Mouse (Mus musculus): ENCODE results near the gene Gm28048.

Gm28048 gene

GRCm38 (mm10) chr11:22809465-22810096 lies 172.3 kb downstream of the Gm28048 start:
- no peak for DNase-seq (ENCODE audit: low spot score in 2 of 2)

DNA sequence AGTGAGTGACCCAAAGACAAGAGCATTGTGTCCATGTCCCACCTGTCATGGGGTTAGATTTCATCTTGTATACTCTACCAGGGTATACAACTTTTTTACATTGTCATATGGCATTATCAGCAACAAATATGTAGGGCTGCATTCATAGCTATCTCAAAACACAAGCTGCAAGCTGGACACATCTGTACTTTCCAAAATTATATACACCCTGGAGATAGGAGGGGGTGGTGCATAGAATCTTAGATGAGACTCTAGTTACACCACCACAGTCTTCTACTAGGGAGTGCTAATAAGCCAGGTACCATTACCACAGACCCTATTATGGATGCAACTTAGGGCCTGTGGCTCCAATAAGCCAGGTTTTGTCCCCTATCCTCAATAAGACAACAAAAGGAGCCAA lies 173.8 kb downstream of the Gm28048 start:
- no peak for DNase-seq (ENCODE audit: low spot score in 2 of 2)

DNA sequence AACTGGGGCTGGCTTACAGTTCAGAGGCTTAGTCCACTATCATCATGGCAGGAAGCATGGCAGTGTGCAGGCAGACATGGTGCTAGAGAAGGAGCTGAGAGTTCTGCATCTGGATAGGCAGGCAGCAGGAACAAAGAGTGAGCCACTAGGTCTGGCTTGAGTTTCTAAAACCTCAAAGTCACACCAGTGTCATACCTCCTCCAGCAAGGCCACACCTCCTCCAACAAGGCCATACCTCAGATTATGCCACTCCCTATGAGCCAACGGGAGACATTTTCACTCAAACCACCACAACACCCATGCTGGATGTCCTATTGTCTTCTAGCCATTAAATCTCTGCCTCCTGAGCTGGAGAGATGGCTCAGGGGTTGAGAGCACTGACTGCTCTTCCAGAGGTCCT lies 176.7 kb downstream of the Gm28048 start:
- no peak for DNase-seq (ENCODE audit: low spot score in 2 of 2)

DNA sequence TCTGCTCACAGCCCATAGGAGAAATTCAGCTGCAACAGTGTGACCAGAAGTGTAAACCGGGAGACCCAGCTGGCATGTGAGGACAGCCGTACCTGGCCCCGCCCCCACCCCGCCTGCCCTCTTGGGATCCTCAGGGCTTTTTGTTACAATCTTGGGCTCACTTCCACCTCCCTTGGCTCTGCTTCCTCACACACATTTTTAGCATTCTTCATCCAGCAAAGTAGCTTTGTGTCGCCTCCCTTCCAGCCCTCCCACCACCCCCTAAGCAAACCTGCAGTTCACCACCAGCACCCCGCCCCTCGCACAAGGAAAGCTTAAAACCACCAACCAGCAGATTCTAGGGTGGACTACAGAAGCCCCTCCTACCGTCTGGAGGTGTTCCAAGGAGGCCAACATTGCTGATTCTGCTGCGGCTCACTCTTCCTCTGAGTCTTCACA lies 181.9 kb downstream of the Gm28048 start:
- DNase-seq (ENCODE audit: low spot score in 2 of 2) = peak in 1 of 2 experiments; percentile 4

GRCm38 (mm10) chr11:22798916-22799315 lies 183.0 kb downstream of the Gm28048 start:
- no peak for DNase-seq (ENCODE audit: low spot score in 2 of 2)

DNA sequence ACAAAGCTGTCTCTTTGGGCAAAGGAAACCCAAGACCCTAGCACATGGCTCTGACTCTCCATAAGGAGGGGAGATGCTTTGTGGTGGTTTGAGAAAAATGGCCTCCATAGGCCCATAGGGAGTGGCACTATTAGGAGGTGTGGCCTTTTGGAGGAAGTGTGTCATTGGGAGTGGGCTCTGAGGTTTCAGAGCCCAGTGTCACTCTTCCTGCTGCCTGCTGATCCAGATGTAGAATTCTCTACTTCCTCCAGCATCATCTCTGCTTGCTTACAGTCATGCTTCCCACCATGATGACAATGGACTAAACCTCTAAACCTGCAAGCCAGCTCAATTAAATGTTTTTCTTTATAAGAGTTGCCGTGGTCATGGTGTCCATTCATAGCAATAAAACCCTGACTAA lies 187.2 kb downstream of the Gm28048 start:
- DNase-seq (ENCODE audit: low spot score in 2 of 2) = no peak

DNA sequence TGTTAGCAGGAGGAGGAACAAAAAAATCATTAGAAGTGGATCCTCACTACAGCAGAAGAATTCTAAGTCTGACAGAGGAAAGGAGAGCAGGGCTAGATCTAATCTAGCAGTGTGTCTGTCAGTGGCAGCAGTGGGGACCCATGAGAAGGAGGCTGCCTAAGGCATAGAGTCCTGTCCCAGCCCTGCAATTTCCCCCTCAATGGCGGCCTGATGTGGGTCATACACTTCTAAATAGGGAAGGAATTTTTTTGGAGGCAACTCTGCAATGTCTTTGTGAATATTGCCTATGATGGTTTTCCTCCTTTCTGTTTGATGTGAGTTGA lies 188.0 kb downstream of the Gm28048 start:
- no peak for DNase-seq (ENCODE audit: low spot score in 2 of 2)

DNA sequence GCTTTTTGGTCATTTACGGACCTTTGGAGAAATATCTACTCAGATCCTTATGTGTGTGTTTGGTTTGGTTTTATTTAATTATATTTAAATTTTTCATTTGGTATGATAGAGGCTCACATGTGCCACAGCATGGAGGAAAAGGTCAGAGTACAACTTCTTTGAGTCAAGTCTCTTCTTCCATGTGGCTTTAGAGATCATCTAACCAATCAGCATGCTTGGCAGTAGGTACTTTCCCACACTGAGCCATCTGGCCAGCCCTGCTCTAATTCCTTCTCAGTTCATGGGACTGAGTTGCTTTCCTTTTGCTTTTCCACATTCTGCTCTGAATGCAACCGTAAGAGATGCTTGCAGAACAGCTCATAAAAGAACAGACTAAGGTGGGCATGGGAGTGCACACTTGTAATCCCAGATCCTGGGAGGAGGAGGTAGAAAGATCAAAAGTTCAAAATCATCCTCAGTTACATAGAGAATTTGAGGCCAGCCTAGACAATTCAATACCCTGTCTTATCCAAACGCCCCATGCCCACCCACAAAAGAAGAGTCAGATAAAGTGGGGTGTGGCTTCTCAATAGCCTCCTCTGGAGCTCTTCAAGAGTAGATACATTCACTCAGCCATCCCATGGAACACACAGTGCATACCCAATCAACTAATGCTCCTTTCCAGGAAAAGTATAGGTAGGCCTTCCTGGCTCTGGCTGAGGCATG lies 188.6 kb downstream of the Gm28048 start:
- DNase-seq (ENCODE audit: low spot score in 2 of 2) = no peak

GRCm38 (mm10) chr11:22792149-22792548 lies 189.7 kb downstream of the Gm28048 start:
- no peak for DNase-seq (ENCODE audit: low spot score in 2 of 2)

DNA sequence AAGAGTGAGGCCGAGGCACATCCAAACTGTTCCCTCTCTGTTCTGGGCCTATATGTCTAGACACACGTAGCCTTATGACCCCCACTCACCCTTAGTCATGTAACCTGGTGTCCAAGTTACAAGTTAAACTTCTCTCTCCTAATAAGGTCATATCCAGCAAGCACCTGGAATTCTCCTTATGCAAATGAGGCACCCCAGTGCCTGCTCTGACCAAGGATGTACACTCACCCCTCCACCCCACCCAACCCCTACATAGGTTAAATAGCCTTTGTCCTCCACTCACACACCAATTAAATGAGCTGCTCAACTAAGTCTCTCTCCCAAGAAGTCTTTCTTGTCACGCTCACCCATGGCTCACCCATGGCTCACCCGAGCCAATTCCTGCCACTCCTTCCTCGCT lies 190.2 kb downstream of the Gm28048 start:
- DNase-seq (ENCODE audit: low spot score in 2 of 2) = no peak

DNA sequence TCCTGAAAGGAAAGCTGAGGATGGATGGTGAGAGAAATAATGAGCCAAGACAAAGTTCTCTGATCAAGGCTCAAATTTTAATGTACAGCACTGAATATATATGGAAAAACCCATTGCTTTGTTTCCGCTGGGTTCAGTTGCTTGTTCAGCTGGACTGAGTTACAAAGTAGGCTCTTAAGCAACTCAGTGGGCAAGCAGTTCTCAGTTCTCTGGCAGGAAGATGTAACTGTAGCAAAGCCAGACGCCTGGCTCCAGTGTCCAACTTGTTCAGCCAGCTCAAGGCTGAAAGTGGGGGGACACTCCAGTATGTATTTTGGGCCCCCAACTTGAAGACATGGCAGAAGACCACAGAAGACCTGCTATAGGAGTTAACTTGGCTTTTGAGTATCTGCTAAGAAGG lies 194.1 kb downstream of the Gm28048 start:
- no peak for DNase-seq (ENCODE audit: low spot score in 2 of 2)

Data from left cerebral cortex, adult 9 months (tissue).